Mouse (Mus musculus) adrenal gland, adult (tissue): Measurements from ENCODE around the gene Gm10717.
"Not testable (repeated sequence)": the region's sequence is repeated elsewhere in the genome, so short reads cannot be mapped to it uniquely, and the experiment has no call there.

ENCODE experiments used
- DNase-seq, 2 experiments: peaks; one replicate each; pipeline ENCODE4 v3.0.0; 2022 to 2023; ENCODE audit warnings: low spot score in 1 of 2; ENCODE audit not compliant: inconsistent age in 2 of 2

Gm10717 gene

DNA sequence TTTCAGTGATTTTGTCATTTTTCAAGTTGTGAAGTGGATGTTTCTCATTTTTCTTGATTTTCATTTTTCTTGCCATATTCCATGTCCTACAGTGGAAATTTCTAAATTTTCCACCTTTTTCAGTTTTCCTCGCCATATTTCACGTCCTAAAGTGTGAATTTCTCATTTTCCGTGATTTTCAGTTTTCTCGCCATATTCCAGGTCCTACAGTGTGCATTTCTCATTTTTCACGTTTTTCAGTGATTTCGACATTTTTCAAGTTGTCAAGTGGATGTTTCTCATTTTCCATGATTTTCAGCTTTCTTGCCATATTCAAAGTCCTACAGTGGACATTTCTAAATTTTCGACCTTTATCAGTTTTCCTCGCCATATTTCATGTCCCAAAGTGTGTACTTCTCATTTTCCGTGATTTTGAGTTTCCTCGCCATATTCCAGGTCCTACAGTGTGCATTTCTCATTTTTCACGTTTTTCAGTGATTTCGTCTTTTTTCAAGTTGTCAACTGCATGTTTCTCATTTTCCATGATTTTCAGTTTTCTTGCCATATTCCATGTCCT lies at the start of gene Gm10717:
Gene Gm10717 (plus strand): TSS at position 506 of the 556 bp plus-strand sequence.
- DNase-seq = peak; percentile 26 to 67

DNA sequence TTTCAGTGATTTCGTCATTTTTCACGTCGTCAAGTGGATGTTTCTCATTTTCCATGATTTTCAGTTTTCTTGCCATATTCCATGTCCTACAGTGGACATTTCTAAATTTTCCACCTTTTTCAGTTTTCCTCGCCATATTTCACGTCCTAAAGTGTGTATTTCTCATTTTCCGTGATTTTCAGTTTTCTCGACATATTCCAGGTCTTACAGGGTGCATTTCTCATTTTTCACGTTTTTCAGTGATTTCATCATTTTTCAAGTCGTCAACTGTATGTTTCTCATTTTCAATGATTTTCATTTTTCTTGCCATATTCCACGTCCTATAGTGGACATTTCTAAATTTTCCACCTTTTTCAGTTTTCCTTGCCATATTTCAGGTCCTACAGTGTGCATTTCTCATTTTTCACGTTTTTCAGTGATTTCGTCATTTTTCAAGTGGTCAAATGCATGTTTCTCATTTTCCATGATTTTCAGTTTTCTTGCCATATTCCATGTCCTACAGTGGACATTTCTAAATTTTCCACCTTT lies 24.7 kb upstream of the Gm10717 start, which contains the start of gene Gm10722:
Gene Gm10722 (plus strand): TSS at position 478 of the 528 bp plus-strand sequence.
- peak; percentile 11 to 80 for DNase-seq

- peak; percentile 19 to 75 for DNase-seq
These were observed 24.2 kb upstream of the Gm10717 start for GRCm38 (mm10) chr9:3001006-3001405.

DNA sequence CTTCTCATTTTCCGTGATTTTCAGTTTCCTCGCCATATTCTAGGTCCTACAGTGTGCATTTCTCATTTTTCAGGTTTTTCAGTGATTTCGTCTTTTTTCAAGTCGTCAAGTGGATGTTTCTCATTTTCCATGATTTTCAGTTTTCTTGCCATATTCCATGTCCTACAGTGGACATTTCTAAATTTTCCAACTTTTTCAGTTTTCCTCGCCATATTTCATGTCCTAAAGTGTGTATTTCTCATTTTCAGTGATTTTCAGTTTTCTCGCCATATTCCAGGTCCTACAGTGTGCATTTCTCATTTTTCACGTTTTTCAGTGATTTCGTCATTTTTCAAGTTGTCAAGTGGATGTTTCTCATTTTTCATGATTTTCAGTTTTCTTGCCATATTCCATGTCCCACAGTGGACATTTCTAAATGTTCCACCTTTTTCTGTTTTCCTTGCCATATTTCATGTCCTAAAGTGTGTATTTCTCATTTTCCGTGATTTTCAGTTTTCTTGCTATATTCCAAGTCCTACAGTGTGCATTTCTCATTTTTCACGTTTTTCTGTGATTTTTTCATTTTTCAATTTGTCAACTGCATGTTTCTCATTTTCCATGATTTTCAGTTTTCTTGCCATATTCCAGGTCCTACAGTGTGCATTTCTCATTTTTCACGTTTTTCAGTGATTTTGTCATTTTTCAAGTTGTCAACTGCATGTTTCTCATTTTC lies 23.1 kb upstream of the Gm10717 start:
- peak; percentile 93 to 100 for DNase-seq

DNA sequence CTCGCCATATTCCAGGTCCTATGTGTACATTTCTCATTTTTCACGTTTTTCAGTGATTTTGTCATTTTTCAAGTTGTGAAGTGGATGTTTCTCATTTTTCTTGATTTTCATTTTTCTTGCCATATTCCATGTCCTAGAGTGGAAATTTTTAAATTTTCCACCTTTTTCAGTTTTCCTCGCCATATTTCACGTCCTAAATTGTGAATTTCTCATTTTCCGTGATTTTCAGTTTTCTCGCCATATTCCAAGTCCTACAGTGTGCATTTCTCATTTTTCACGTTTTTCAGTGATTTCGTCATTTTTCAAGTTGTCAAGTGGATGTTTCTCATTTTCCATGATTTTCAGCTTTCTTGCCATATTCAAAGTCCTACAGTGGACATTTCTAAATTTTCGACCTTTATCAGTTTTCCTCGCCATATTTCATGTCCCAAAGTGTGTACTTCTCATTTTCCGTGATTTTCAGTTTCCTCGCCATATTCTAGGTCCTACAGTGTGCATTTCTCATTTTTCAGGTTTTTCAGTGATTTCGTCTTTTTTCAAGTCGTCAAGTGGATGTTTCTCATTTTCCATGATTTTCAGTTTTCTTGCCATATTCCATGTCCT lies 22.3 kb upstream of the Gm10717 start, which contains the start of gene Gm11168:
Gene Gm11168 (plus strand): TSS at position 553 of the 603 bp plus-strand sequence.
- peak in 1 of 2 experiments; percentile 4 for DNase-seq

GRCm38 (mm10) chr9:3006179-3006578 lies 19.0 kb upstream of the Gm10717 start:
- DNase-seq = not testable (repeated sequence)

GRCm38 (mm10) chr9:3006636-3007035 lies 18.6 kb upstream of the Gm10717 start:
- DNase-seq = peak; percentile 93 to 100

DNA sequence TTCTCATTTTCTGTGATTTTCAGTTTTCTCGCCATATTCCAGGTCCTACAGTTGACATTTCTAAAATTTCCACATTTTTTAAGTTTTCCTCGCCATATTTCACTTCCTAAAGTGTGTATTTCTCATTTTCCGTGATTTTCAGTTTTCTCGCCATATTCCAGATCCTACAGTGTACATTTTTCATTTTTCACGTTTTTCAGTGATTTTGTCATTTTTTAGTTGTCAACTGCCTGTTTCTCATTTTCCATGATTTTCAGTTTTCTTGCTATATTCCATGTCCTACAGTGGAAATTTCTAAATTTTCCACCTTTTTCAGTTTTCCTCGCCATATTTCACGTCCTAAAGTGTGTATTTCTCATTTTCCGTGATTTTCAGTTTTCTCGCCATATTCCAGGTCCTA lies 17.9 kb upstream of the Gm10717 start:
- DNase-seq = not testable (repeated sequence)

- DNase-seq = not testable (repeated sequence)
These were observed 15.9 kb upstream of the Gm10717 start for GRCm38 (mm10) chr9:3009331-3009730.

GRCm38 (mm10) chr9:3012054-3012621 lies 13.1 kb upstream of the Gm10717 start:
- not testable (repeated sequence) for DNase-seq

DNA sequence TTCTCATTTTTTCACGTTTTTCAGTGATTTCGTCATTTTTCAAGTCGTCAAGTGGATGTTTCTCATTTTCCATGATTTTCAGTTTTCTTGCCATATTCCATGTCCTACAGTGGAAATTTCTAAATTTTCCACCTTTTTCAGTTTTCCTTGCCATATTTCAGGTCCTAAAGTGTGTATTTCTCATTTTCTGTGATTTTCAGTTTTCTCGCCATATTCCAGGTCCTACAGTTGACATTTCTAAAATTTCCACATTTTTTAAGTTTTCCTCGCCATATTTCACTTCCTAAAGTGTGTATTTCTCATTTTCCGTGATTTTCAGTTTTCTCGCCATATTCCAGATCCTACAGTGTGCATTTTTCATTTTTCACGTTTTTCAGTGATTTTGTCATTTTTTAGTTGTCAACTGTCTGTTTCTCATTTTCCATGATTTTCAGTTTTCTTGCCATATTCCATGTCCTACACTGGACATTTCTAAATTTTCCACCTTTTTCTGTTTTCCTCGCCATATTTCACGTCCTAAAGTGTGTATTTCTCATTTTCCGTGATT lies 12.4 kb upstream of the Gm10717 start, which contains the start of gene Gm10721:
Gene Gm10721 (plus strand): TSS at position 408 of the 547 bp plus-strand sequence.
- not testable (repeated sequence) for DNase-seq

DNA sequence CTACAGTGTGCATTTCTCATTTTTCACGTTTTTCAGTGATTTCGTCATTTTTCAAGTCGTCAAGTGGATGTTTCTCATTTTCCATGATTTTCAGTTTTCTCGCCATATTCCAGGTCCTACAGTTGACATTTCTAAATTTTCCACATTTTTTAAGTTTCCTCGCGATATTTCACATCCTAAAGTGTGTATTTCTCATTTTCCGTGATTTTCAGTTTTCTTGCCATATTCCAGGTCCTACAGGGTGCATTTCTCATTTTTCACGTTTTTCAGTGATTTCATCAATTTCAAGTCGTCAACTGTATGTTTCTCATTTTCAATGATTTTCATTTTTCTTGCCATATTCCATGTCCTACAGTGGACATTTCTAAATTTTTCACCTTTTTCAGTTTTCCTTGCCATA lies 9.9 kb upstream of the Gm10717 start, which contains the start of gene Gm10720:
Gene Gm10720 (plus strand): TSS at position 301 of the 400 bp plus-strand sequence.
- DNase-seq = not testable (repeated sequence)

DNA sequence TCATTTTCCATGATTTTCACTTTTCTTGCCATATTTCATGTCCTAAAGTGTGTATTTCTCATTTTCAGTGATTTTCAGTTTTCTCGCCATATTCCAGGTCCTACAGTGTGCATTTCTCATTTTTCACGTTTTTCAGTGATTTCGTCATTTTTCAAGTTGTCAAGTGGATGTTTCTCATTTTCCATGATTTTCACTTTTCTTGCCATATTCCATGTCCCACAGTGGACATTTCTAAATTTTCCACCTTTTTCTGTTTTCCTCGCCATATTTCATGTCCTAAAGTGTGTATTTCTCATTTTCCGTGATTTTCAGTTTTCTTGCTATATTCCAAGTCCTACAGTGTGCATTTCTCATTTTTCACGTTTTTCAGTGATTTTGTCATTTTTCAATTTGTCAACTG lies 9.3 kb upstream of the Gm10717 start:
- peak in 1 of 2 experiments; percentile 19 for DNase-seq

GRCm38 (mm10) chr9:3017108-3017507 lies 8.1 kb upstream of the Gm10717 start, which contains the start of gene Gm10719:
Gene Gm10719, plus strand, starts transcription at chr9:3017408.
- DNase-seq = not testable (repeated sequence)

- peak; percentile 19 to 79 for DNase-seq
These were observed 6.3 kb upstream of the Gm10717 start for GRCm38 (mm10) chr9:3018944-3019343.

- peak; percentile 58 to 80 for DNase-seq
These were observed 5.1 kb upstream of the Gm10717 start for GRCm38 (mm10) chr9:3019835-3020727.

DNA sequence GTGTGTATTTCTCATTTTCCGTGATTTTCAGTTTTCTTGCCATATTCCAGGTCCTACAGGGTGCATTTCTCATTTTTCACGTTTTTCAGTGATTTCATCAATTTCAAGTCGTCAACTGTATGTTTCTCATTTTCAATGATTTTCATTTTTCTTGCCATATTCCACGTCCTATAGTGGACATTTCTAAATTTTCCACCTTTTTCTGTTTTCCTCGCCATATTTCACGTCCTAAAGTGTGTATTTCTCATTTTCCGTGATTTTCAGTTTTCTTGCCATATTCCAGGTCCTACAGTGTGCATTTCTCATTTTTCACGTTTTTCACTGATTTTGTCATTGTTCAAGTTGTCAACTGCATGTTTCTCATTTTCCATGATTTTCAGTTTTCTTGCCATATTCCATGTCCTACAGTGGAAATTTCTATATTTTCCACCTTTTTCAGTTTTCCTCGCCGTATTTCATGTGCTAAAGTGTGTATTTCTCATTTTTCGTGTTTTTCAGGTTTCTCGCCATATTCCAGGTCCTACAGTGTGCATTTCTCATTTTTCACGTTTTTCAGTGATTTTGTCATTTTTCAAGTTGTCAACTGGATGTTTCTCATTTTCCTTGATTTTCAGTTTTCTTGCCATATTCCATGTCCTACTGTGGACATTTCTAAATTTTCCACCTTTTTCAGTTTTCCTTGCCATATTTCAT lies 2.8 kb upstream of the Gm10717 start:
- peak; percentile 65 to 94 for DNase-seq

DNA sequence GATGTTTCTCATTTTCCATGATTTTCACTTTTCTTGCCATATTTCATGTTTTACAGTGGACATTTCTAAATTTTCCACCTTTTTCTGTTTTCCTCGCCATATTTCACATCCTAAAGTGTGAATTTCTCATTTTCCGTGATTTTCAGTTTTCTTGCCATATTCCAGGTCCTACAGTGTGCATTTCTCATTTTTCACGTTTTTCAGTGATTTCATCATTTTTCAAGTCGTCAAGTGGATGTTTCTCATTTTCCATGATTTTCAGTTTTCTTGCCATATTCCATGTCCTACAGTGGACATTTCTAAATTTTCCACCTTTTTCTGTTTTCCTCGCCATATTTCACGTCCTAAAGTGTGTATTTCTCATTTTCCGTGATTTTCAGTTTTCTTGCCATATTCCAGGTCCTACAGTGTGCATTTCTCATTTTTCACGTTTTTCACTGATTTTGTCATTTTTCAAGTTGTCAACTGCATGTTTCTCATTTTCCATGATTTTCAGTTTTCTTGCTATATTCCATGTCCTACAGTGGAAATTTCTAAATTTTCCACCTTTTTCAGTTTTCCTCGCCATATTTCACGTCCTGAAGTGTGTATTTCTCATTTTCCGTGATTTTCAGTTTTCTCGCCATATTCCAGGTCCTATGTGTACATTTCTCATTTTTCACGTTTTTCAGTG lies 1.8 kb upstream of the Gm10717 start, which contains the start of gene Gm10718:
Gene Gm10718 (plus strand): TSS at position 236 of the 673 bp plus-strand sequence.
- peak; percentile 33 to 88 for DNase-seq
